Mouse (Mus musculus) limb, embryonic 12.5 days (tissue): ENCODE results near the gene Ano6. TPM values are rescaled to one million over a fixed set of nuclear protein-coding genes. Genes with fewer than 3 reads are reported as not detected.

Experiments used
- ATAC-seq: fragments of 200-750 bp; cut with Nextera tagmentation; 2 replicates; pipeline ENCODE4 v1.8.0; 2017; ENCODE audit warnings: low read depth, moderate TSS enrichment; ENCODE audit not compliant: insufficient number of reproducible peaks, insufficient read depth, low FRiP score, low TSS enrichment
- H3K27ac ChIP-seq: fragments of 300-500 bp; sonication (generic); 2 replicates; pipeline ENCODE4 v1.5.1; 2016; ENCODE audit warnings: mild to moderate bottlenecking, moderate library complexity
- H3K27me3 ChIP-seq: fragments of 300-500 bp; sonication (generic); 2 replicates; pipeline ENCODE4 v1.6.1; 2016; ENCODE audit warnings: mild to moderate bottlenecking, moderate library complexity
- H3K36me3 ChIP-seq: fragments of 300-500 bp; sonication (generic); 2 replicates; pipeline ENCODE4 v1.6.1; 2016; ENCODE audit warnings: mild to moderate bottlenecking, moderate library complexity
- H3K4me1 ChIP-seq: fragments of 300-500 bp; sonication (generic); replicated peaks from 2 replicates; pipeline ENCODE4 v1.6.1; 2016
- H3K4me2 ChIP-seq: fragments of 300-500 bp; sonication (generic); 2 replicates; pipeline ENCODE4 v1.6.1; 2016; ENCODE audit warnings: mild to moderate bottlenecking, moderate library complexity
- H3K4me3 ChIP-seq: fragments of 300-500 bp; sonication (generic); replicated peaks from 2 replicates; pipeline ENCODE4 v1.5.1; 2016; ENCODE audit warnings: mild to moderate bottlenecking
- H3K9ac ChIP-seq: fragments of 300-500 bp; sonication (generic); replicated peaks from 2 replicates; pipeline ENCODE4 v1.6.1; 2016; ENCODE audit warnings: mild to moderate bottlenecking, moderate library complexity
- H3K9me3 ChIP-seq: fragments of 300-500 bp; sonication (generic); 2 replicates; pipeline ENCODE4 v1.6.1; 2016; ENCODE audit warnings: mild to moderate bottlenecking, moderate library complexity
- WGBS: fragments of 180-500 bp; shearing (Covaris S2); methylation state at CpG from one replicate; pipeline ENCODE4 v1.1.7; 2016; 5-methylcytosine and 5-hydroxymethylcytosine counted together
- polyA plus RNA-seq: library from polyadenylated mRNA; unstranded; fragments of >200 nt; fragmentation: Nextera tagmentation; extraction: Ambion mirVana; gene quantifications from 2 replicates; pipeline ENCODE4 v1.2.1, GENCODE M21; 2016

Ano6 gene
- polyA plus RNA-seq, 1 experiment from 2014 or later, result 47.3 TPM

DNA sequence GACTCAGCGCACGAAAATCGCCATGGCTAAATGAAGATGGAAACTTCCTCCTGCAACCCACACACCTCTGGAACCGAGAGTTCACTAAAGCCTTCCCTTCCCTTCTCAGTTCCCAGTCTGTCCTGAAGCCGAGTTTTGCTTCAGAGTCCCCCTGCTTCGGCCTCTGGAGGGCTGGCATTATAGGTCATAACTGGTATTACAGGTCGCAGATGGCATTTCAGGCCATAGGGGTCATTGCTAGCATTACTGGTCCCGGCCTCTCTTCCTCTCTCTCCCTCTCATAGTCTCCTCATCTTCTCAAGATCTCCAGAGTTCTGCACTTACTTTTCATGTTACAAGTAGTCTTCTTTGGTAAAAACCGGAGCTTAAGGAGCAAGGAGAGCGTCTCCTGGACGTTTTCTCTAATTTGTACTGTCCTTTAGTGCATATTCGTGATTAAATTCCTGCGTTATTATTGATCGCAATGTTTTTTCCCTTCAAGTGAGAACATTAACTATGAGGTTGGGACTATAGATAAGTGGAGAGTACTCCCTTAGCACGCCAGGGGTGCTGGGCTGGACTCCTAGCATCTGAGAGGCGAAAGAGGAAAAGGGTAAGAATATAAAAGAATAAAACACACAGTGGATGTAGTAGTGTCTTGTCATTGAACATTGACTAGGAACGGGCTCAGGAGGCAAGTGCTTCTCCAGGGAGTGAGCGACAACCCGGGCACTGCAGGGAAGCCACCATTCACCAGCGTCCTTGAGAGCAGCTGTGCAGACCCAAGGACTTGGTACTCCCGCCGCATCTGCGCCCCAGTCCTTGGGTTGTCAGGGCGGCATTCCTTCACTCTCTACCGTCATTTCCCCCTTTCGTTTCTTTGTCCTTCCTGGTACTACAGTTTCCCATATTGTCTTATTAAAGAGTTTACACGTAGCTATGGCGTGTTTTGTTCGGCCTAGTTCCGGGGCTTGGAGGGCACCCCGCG is 798 bp upstream of the Ano6 start:
- WGBS, result 13% methylated on average over 32 of the region's 32 CpGs
- Histone ChIP-seq H3K27ac (peak overlapping the region; percentile 85), H3K36me3 (peaks cover 7% of the 10 kb centered on the region; the same call in 1 of the 2 replicates), H3K27me3 (peaks cover 4% of the 10 kb centered on the region; the same call in 1 of the 2 replicates), H3K4me3 (peak overlapping the region; percentile 85), H3K9ac (peak overlapping the region; percentile 87), H3K9me3 (no peaks in the 10 kb centered on the region), H3K4me1 (peaks cover 19% of the 10 kb centered on the region), H3K4me2 (peak overlapping the region; percentile 68)
- ATAC-seq, result peak; percentile 73

DNA sequence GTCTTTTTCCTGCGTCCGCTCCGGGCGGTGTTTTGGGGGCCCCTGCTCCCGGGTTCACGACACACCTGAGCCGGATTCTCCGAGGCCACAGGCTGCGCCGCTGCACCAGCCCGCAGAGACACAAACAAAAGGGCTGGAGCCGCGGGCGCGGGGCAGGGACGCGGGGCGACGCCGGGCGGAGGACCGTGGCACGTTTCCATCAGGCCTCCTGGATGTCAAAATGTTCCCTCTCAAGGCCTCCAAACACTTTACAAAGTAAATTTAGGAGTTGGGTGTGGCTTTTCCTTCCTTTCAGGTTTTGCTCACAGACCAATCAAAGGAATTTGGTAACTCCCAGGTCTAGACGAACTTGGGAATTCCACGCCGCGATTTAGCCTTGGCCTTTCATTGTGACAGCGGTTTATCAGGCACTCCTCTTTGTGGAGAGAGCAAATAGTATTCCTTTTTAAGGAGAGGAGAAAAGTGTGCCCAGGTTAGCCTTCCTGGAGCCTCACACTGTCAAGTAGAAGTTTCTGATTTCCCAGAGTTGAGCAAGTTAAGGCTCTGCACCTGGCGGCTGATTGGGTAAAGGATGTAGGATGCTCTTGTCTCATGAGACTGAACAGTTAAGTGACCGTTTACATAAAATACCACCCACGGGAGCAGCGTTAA is 623 bp downstream of the Ano6 start:
- Histone ChIP-seq H3K36me3 (peaks cover 7% of the 10 kb centered on the region; the same call in 1 of the 2 replicates), H3K4me2 (peak overlapping the region; percentile 68), H3K9me3 (no peaks in the 10 kb centered on the region), H3K4me3 (peak overlapping the region; percentile 85), H3K27me3 (peaks cover 4% of the 10 kb centered on the region; the same call in 1 of the 2 replicates), H3K9ac (peak overlapping the region; percentile 87), H3K27ac (peak overlapping the region; percentile 85), H3K4me1 (peaks cover 22% of the 10 kb centered on the region)
- ATAC-seq, result no peak
- 3% methylated on average over 32 of the region's 32 CpGs for WGBS

DNA sequence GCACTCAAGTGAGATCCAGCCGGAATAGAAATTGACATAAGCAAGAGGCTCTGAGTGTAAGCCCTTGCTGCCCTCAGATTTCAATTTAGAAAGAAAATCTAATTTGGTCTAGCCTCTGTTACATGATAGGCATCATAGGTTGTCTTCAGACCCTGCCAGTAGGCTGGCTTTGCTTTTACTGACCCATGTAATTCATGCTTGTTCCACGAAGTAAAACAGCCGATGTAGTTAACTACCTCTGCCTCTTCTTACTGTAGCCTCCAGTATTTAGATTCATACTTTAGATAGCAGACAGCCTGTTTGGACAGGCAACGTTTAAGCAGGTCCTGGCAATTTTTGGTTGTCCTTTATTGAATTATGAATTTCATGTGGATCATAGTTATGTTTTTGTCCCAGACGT is 1.2 kb downstream of the Ano6 start:
- Histone ChIP-seq H3K4me3 (peak overlapping the region; percentile 85), H3K9ac (peak overlapping the region; percentile 87), H3K9me3 (no peaks in the 10 kb centered on the region), H3K4me1 (peaks cover 22% of the 10 kb centered on the region), H3K27ac (no peak overlapping the region), H3K27me3 (peaks cover 4% of the 10 kb centered on the region; the same call in 1 of the 2 replicates), H3K36me3 (peaks cover 7% of the 10 kb centered on the region; the same call in 1 of the 2 replicates), H3K4me2 (peak overlapping the region; percentile 68)
- ATAC-seq, result no peak
- 60% methylated on average over 5 of the region's 5 CpGs for whole genome bisulfite sequencing

DNA sequence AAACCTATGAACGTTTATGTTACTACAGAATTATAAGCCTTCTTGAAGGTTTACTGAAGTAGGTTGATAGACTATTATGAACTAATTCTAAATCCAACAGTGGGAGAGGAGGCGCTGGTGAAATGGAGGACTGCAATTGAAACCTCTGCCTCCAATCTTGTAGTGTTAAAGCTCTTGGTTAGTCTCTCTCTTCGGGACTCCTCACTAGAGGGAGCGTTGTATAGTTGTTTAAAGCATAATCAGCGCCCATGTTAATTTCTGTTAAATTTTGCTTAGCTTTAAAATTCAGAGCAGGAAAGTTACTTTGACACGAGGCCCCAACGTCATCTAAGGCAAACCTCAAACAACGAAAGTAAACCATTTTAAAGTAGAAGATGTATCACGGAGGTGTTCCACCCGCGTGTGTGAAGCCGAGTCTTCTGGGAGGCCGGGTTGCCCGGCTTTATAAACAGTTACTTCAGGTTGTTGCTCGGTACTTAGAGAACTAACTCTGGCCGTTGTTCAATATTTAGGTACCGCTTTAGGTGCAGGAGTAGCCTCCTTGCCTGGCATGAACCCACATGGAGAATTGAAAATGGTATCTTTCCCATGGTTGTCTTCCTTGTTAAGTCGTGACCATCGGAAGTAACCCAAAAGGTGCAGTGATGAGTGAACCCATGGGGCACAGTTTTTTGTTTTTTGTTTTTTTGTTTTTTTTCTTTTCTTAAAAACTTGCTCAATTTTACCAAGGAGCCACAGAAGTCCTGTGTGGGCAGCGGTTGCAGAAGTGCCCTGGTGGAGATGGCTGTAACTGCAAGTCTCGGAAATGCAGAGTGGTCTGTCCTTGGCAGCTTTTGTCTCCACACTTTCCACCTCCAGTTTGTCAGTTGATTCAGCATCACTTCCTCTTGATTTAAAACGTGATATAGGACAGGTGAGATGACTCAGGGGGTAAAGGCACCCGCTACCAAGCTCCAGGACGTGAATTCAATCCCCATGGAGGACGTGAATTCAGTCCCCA is 1.9 kb downstream of the Ano6 start:
- peaks cover 11% of the 10 kb centered on the region; the same call in 1 of the 2 replicates for H3K36me3 ChIP-seq
- H3K27me3 ChIP-seq, result peaks cover 4% of the 10 kb centered on the region; the same call in 1 of the 2 replicates
- no peak overlapping the region for H3K27ac ChIP-seq
- no peak overlapping the region for H3K9ac ChIP-seq
- WGBS, result 83% methylated on average over 25 of the region's 25 CpGs
- H3K4me3 ChIP-seq, result no peak overlapping the region; the same call in 1 of the 2 replicates
- H3K4me1 ChIP-seq, result peaks cover 26% of the 10 kb centered on the region
- peak overlapping the region; percentile 68 for H3K4me2 ChIP-seq
- H3K9me3 ChIP-seq, result no peaks in the 10 kb centered on the region
- ATAC-seq, result no peak

DNA sequence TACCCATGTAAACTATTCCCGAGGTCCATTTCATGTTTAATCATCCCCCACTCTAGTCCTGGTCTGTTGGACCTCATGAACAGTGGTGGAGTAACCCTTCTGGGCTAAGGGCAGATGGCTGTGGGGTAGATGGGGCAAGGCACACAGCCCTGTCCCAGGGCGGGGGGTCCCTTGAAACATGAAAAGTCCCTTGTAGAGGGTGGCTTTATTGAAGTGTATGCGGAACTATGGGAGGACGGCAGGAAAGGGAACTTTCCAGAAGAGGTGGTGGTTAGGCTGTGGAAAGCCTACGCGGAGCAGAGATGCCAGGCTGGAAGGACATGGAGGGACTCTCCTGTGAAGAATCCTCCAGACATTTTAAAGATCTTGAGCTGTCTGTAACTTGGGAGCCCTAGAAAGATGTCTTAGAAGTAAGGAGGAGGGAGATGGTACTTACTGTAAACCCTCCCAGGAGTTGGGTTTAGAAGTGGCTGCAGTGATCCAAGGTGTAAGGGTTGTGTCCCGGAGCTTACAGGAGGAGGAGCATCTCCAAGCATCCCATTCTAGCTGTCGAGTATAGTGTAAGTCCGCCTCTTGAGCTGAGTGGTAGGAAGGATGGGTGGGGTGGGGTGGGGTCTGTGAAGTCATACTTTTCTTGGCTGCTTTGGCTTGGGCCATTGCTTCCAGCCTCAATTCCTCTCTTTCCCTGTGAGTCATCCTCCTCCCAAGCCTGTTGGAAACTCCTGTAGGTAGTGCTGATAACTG is 3.3 kb downstream of the Ano6 start:
- Histone ChIP-seq H3K4me2 (no peak overlapping the region), H3K9me3 (no peaks in the 10 kb centered on the region), H3K4me3 (no peak overlapping the region), H3K27ac (no peak overlapping the region), H3K4me1 (peaks cover 28% of the 10 kb centered on the region), H3K27me3 (peaks cover 4% of the 10 kb centered on the region; the same call in 1 of the 2 replicates), H3K9ac (no peak overlapping the region), H3K36me3 (peaks cover 18% of the 10 kb centered on the region; the same call in 1 of the 2 replicates)
- ATAC-seq, result no peak
- 91% methylated on average over 9 of the region's 9 CpGs for WGBS

DNA sequence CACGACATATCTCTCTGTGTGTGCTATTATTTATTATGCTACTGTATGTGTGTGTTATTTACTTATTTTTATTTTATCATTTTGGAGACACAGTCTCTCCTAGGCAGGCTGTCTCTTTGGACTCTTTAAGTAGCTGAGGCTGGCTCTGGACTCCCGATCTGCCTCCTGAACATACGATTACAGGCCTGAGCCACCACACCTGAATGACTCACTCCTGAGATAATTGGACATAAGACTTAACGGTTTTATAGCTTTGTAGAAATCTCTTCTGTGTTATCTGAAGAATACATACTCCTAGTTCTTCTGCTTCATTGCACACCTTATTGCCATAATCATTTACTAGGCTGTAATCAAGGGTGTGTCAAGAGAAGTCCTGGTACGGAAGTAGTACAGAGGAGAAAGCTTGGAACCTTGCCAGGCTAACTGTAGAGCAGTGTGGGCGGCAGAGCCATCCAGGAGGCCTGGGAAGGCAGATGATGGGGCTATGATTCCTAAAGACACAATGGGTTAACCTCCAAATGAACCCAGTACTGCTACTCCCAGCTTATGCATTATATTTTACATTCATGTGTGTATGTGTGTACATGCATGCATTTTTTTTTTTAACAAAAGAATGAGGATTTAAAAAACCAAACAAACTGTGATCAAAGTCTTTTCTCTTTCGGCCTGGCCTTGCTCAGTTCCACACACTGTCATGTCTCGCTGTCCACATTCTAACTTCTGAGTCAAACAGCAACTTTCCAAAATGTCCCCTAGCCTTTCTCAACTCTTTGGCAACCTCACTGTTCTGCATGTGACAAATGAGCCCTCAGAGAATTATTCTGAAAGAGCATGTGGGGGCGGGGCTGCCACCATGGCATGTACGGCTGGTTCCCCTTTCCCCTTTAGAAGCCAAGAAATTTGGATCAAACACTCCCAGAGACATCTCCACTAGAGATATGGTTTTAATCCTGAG is 4.2 kb downstream of the Ano6 start:
- H3K9ac ChIP-seq, result no peak overlapping the region
- 82% methylated on average over 10 of the region's 10 CpGs for WGBS
- no peak for ATAC-seq
- H3K9me3 ChIP-seq, result no peaks in the 10 kb centered on the region
- no peaks in the 10 kb centered on the region for H3K27me3 ChIP-seq
- H3K36me3 ChIP-seq, result peaks cover 23% of the 10 kb centered on the region; the same call in 1 of the 2 replicates
- H3K4me2 ChIP-seq, result no peak overlapping the region
- H3K4me1 ChIP-seq, result peaks cover 27% of the 10 kb centered on the region
- no peak overlapping the region for H3K27ac ChIP-seq
- no peak overlapping the region for H3K4me3 ChIP-seq

DNA sequence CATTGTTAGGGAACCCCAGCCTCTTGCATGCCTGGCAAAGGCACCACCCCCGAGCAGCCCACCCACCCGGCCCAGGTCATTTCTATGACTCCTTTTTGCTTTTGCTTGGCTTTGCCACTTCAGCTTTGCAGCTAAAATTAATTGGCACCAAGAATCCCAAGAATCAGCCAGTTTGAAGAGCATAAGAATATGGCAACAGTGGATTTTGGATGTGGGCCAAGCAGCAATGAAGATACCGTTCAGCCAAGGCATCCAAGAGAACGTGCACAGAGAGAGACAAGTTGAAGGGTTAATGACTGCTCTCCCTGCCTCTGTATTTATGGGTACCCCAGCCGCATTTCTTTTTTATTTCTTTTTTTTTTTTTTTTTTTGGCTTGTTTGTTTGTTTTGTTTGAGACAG is 5.4 kb downstream of the Ano6 start:
- WGBS, result 87% methylated on average over 5 of the region's 5 CpGs
- ATAC-seq, result no peak
- Histone ChIP-seq H3K4me3 (no peak overlapping the region), H3K9me3 (no peaks in the 10 kb centered on the region), H3K4me1 (peaks cover 24% of the 10 kb centered on the region), H3K27ac (no peak overlapping the region), H3K4me2 (no peak overlapping the region), H3K9ac (no peak overlapping the region), H3K36me3 (peaks cover 27% of the 10 kb centered on the region), H3K27me3 (no peaks in the 10 kb centered on the region)

DNA sequence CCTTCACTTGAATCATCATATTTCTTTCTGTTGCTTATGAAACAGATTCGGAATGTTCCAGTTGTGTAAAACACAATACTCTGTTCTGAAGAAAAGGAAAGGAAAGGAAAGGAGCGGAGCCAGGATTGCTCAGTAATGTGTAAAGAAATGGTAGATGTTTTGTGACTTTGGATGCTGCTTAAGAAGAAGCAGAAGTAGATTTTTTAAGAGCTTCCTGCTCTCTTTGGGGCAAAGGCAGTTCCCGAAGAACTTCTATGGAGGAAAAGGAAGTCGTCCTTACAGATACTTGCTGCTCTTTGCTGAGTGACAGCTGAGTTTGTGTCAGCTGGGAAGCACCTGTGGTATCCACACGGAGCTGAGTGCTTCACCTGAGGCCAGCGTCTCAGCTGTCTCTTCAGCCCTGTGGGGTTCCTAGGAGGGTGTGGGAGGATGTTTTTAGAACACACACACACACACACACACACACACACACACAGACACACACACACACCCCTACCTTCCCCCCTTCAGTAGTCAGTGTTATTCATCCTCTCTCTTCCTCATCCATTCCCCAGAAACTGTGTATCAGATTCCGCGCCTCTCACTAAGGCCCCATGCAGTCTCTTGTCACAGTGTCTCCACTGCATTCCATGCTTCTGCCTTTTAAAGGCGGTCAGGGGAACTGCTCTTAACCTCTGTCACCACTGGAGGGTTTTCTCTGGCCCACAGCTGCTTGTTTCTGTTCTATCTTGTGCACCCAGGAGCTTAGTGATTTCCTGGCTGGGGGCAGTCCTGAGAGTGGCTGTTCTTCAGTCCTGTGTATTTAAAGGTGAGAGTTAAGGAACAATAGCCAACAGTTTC is 6.7 kb downstream of the Ano6 start:
- H3K4me1 ChIP-seq, result peaks cover 17% of the 10 kb centered on the region
- no peaks in the 10 kb centered on the region for H3K27me3 ChIP-seq
- peak overlapping the region; percentile 46; the same call in 1 of the 2 replicates for H3K27ac ChIP-seq
- no peak for ATAC-seq
- no peak overlapping the region for H3K9ac ChIP-seq
- WGBS, result 75% methylated on average over 9 of the region's 9 CpGs
- H3K4me3 ChIP-seq, result no peak overlapping the region
- no peak overlapping the region for H3K4me2 ChIP-seq
- peaks cover 27% of the 10 kb centered on the region for H3K36me3 ChIP-seq
- no peaks in the 10 kb centered on the region for H3K9me3 ChIP-seq

DNA sequence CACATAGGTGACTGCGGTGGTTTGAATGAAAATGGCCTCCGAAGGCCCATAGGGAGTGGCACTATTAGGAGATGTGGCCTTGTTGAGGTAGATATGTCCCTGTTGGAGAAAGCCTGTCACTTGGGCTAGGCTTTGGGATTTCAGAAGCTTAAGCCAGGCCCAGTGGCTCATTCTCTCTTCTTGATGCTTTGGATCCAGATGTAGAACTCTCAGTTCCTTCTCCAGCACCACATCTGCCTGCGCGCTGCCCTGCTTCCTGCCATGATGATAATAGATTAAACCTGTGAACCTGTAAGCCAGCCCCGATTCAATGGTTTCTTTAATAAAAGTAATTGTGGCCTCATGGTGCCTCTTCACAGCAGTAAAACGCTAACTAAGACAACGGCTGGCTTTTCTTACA is 7.6 kb downstream of the Ano6 start:
- ATAC-seq, result no peak
- Histone ChIP-seq H3K4me3 (no peak overlapping the region), H3K36me3 (peaks cover 25% of the 10 kb centered on the region), H3K27ac (no peak overlapping the region), H3K27me3 (no peaks in the 10 kb centered on the region), H3K9me3 (no peaks in the 10 kb centered on the region), H3K9ac (no peak overlapping the region), H3K4me2 (no peak overlapping the region), H3K4me1 (peaks cover 23% of the 10 kb centered on the region)
- WGBS, result 94% methylated on average over 7 of the region's 7 CpGs
